Mouse (Mus musculus): ENCODE results near the gene Gaa. TPM values are rescaled to one million over a fixed set of nuclear protein-coding genes. Genes with fewer than 3 reads are reported as not detected.

Gaa gene
- polyA plus RNA-seq, 1 experiment from 2014 or later, result 78.7 TPM

GRCm38 (mm10) chr11:119297996-119298395, 30.3 kb downstream of the Gaa start:
- Histone ChIP-seq H3K27ac (no peak overlapping the region), H3K9me3 (ENCODE audit: control insufficient read depth, low read length) (no peaks in the 10 kb centered on the region), H3K4me3 (replicated peaks; ENCODE audit: low read length) (no peak overlapping the region), H3K4me2 (replicated peaks) (peak overlapping the region; percentile 71; the same call in 1 of the 2 replicates), H3K4me1 (replicated peaks; ENCODE audit: control insufficient read depth, insufficient read depth, low read length) (peaks cover 10% of the 10 kb centered on the region), H3K9ac (no peak overlapping the region), H3K27me3 (ENCODE audit: control insufficient read depth, insufficient read depth, low read length) (no peaks in the 10 kb centered on the region), H3K36me3 (replicated peaks; ENCODE audit: control insufficient read depth, insufficient read depth) (peaks cover 53% of the 10 kb centered on the region)
- ATAC-seq (ENCODE audit: low FRiP score), result no peak
- DNase-seq (ENCODE audit: low spot score), result no peak
- WGBS, result 89% methylated on average over 6 of the region's 6 CpGs

GRCm38 (mm10) chr11:119298917-119299316, 31.2 kb downstream of the Gaa start:
- Histone ChIP-seq H3K27ac (no peak overlapping the region), H3K4me3 (replicated peaks; ENCODE audit: low read length) (peak overlapping the region; percentile 68), H3K36me3 (replicated peaks; ENCODE audit: control insufficient read depth, insufficient read depth) (peaks cover 44% of the 10 kb centered on the region), H3K4me2 (replicated peaks) (peak overlapping the region; percentile 71), H3K4me1 (replicated peaks; ENCODE audit: control insufficient read depth, insufficient read depth, low read length) (peaks cover 10% of the 10 kb centered on the region), H3K9ac (peak overlapping the region; percentile 87), H3K27me3 (ENCODE audit: control insufficient read depth, insufficient read depth, low read length) (no peaks in the 10 kb centered on the region), H3K9me3 (ENCODE audit: control insufficient read depth, low read length) (no peaks in the 10 kb centered on the region)
- ATAC-seq (ENCODE audit: low FRiP score), result no peak
- no peak for DNase-seq (ENCODE audit: low spot score)
- 20% methylated on average over 7 of the region's 7 CpGs for WGBS

GRCm38 (mm10) chr11:119299391-119300245, 31.9 kb downstream of the Gaa start, which contains the start of gene Eif4a3:
Gene Eif4a3 (minus strand): TSS chr11:119300089.
- H3K9me3 ChIP-seq (ENCODE audit: control insufficient read depth, low read length), result no peaks in the 10 kb centered on the region
- H3K9ac ChIP-seq, result peak within 1 kb of the TSS; percentile 87
- H3K4me3 ChIP-seq (replicated peaks; ENCODE audit: low read length), result peak within 1 kb of the TSS; percentile 68
- ATAC-seq (ENCODE audit: low FRiP score) (peak; percentile 97), DNase-seq (ENCODE audit: low spot score) (peak; percentile 100)
- WGBS, result under 1% methylated on average over 84 of the region's 89 CpGs
- no peaks in the 10 kb centered on the region for H3K27me3 ChIP-seq (ENCODE audit: control insufficient read depth, insufficient read depth, low read length)
- H3K4me1 ChIP-seq (replicated peaks; ENCODE audit: control insufficient read depth, insufficient read depth, low read length), result peaks cover 10% of the 10 kb centered on the region
- H3K27ac ChIP-seq, result peak within 1 kb of the TSS; percentile 94
- H3K36me3 ChIP-seq (replicated peaks; ENCODE audit: control insufficient read depth, insufficient read depth), result peaks cover 37% of the 10 kb centered on the region
- peak within 1 kb of the TSS; percentile 74 for H3K4me2 ChIP-seq (replicated peaks)

GRCm38 (mm10) chr11:119300246-119300935, 32.7 kb downstream of the Gaa start:
- peak overlapping the region; percentile 74 for H3K4me2 ChIP-seq (replicated peaks)
- peak overlapping the region; percentile 68 for H3K4me3 ChIP-seq (replicated peaks; ENCODE audit: low read length)
- WGBS, result 1% methylated on average over 31 of the region's 31 CpGs
- no peaks in the 10 kb centered on the region for H3K9me3 ChIP-seq (ENCODE audit: control insufficient read depth, low read length)
- ATAC-seq (ENCODE audit: low FRiP score) (no peak), DNase-seq (ENCODE audit: low spot score) (peak; percentile 32)
- peaks cover 29% of the 10 kb centered on the region for H3K36me3 ChIP-seq (replicated peaks; ENCODE audit: control insufficient read depth, insufficient read depth)
- H3K27me3 ChIP-seq (ENCODE audit: control insufficient read depth, insufficient read depth, low read length), result no peaks in the 10 kb centered on the region
- peak overlapping the region; percentile 94 for H3K27ac ChIP-seq
- H3K4me1 ChIP-seq (replicated peaks; ENCODE audit: control insufficient read depth, insufficient read depth, low read length), result peaks cover 10% of the 10 kb centered on the region
- peak overlapping the region; percentile 87 for H3K9ac ChIP-seq

- H3K4me2 ChIP-seq (replicated peaks), result peak overlapping the region; percentile 74; the same call in 1 of the 2 replicates
- H3K27ac ChIP-seq, result no peak overlapping the region
- no peak for DNase-seq (ENCODE audit: low spot score)
- peaks cover 10% of the 10 kb centered on the region for H3K4me1 ChIP-seq (replicated peaks; ENCODE audit: control insufficient read depth, insufficient read depth, low read length)
- 0 out of 2 replicates have a peak overlapping the region, but pooled peaks have one; percentile 87 for H3K9ac ChIP-seq
- H3K4me3 ChIP-seq (replicated peaks; ENCODE audit: low read length), result peak overlapping the region; percentile 68; the same call in 1 of the 2 replicates
- no peaks in the 10 kb centered on the region for H3K9me3 ChIP-seq (ENCODE audit: control insufficient read depth, low read length)
- ATAC-seq (ENCODE audit: low FRiP score), result no peak
- no peaks in the 10 kb centered on the region for H3K27me3 ChIP-seq (ENCODE audit: control insufficient read depth, insufficient read depth, low read length)
- H3K36me3 ChIP-seq (replicated peaks; ENCODE audit: control insufficient read depth, insufficient read depth), result peaks cover 23% of the 10 kb centered on the region
- 39% methylated on average over 2 of the region's 2 CpGs for WGBS
These were observed 33.3 kb downstream of the Gaa start for GRCm38 (mm10) chr11:119300986-119301385.

- no peak overlapping the region for H3K9ac ChIP-seq
- no peaks in the 10 kb centered on the region for H3K36me3 ChIP-seq (replicated peaks; ENCODE audit: control insufficient read depth, insufficient read depth)
- H3K27me3 ChIP-seq (ENCODE audit: control insufficient read depth, insufficient read depth, low read length), result 0 out of 2 replicates have a peak, but pooled peaks cover under 1% of the 10 kb centered on the region
- H3K9me3 ChIP-seq (ENCODE audit: control insufficient read depth, low read length), result no peaks in the 10 kb centered on the region
- H3K27ac ChIP-seq, result no peak overlapping the region
- 45% methylated on average over 16 of the region's 16 CpGs for WGBS
- no peaks in the 10 kb centered on the region; the same call in 1 of the 2 replicates for H3K4me1 ChIP-seq (replicated peaks; ENCODE audit: control insufficient read depth, insufficient read depth, low read length)
- no peak overlapping the region for H3K4me3 ChIP-seq (replicated peaks; ENCODE audit: low read length)
- H3K4me2 ChIP-seq (replicated peaks), result no peak overlapping the region
- 0 out of 2 replicates have a peak, but pooled peaks have one; percentile 46 for ATAC-seq (ENCODE audit: low FRiP score)
- peak; percentile 71 for DNase-seq (ENCODE audit: low spot score)
These were observed 37.4 kb downstream of the Gaa start for GRCm38 (mm10) chr11:119304904-119305712.

- no peak overlapping the region for H3K4me3 ChIP-seq (replicated peaks; ENCODE audit: low read length)
- ATAC-seq (ENCODE audit: low FRiP score) (no peak), DNase-seq (ENCODE audit: low spot score) (no peak)
- H3K36me3 ChIP-seq (replicated peaks; ENCODE audit: control insufficient read depth, insufficient read depth), result no peaks in the 10 kb centered on the region
- H3K27ac ChIP-seq, result no peak overlapping the region
- WGBS, result 65% methylated on average over 13 of the region's 13 CpGs
- H3K27me3 ChIP-seq (ENCODE audit: control insufficient read depth, insufficient read depth, low read length), result 0 out of 2 replicates have a peak, but pooled peaks cover 7% of the 10 kb centered on the region
- no peak overlapping the region for H3K9ac ChIP-seq
- no peak overlapping the region for H3K4me2 ChIP-seq (replicated peaks)
- H3K9me3 ChIP-seq (ENCODE audit: control insufficient read depth, low read length), result no peaks in the 10 kb centered on the region
- no peaks in the 10 kb centered on the region for H3K4me1 ChIP-seq (replicated peaks; ENCODE audit: control insufficient read depth, insufficient read depth, low read length)
These were observed 39.3 kb downstream of the Gaa start for GRCm38 (mm10) chr11:119306762-119307657.

- H3K4me3 ChIP-seq (replicated peaks; ENCODE audit: low read length), result no peak within 1 kb of the TSS
- WGBS, result 58% methylated on average over 1 of the region's 1 CpGs
- no peak within 1 kb of the TSS for H3K27ac ChIP-seq
- no peak within 1 kb of the TSS for H3K4me2 ChIP-seq (replicated peaks)
- 0 out of 2 replicates have a peak, but pooled peaks cover 7% of the 10 kb centered on the region for H3K27me3 ChIP-seq (ENCODE audit: control insufficient read depth, insufficient read depth, low read length)
- 0 out of 2 replicates have a peak within 1 kb of the TSS, but pooled peaks have one; percentile 20 for H3K9ac ChIP-seq
- ATAC-seq (ENCODE audit: low FRiP score) (no peak), DNase-seq (ENCODE audit: low spot score) (no peak)
- no peaks in the 10 kb centered on the region for H3K9me3 ChIP-seq (ENCODE audit: control insufficient read depth, low read length)
- no peaks in the 10 kb centered on the region for H3K4me1 ChIP-seq (replicated peaks; ENCODE audit: control insufficient read depth, insufficient read depth, low read length)
- no peaks in the 10 kb centered on the region for H3K36me3 ChIP-seq (replicated peaks; ENCODE audit: control insufficient read depth, insufficient read depth)
These were observed 39.9 kb downstream of the Gaa start, which contains the start of gene Card14 for GRCm38 (mm10) chr11:119307658-119307867. Gene Card14 (plus strand): TSS chr11:119307768.

All from hindbrain, embryonic 14.5 days (tissue).